Mouse (Mus musculus): ENCODE results near the gene Wdr92. TPM values are rescaled to one million over a fixed set of nuclear protein-coding genes. Genes with fewer than 3 reads are reported as not detected.

Wdr92 gene
- polyA plus RNA-seq, 1 experiment from 2014 or later: 7.9 TPM

DNA sequence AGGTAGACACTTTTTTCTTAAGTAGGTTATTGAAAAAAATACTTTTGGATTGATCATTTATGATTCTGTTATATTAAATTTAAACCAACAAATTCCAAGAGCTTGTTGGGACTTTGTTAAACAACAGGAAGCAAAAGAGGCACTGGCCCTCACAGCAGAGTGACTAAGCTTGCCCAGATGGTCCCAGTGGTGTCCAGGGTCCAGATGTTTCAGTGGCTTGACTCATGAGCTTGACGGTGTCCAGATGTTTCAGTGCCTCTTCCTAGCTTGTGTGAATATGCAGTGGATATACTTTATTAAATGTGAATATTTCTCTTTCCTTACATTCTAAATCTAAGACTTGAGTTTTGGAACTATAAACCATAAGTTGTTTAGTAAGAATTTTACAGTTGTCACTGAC is 86.9 kb downstream of the Wdr92 start:
- ATAC-seq (ENCODE audit: low read depth): no peak
- Histone ChIP-seq H3K9me3 (replicated peaks; ENCODE audit: control insufficient read depth, low read length) (no peaks in the 10 kb centered on the region), H3K4me3 (ENCODE audit: low read depth, low read length) (no peak overlapping the region), H3K9ac (ENCODE audit: low read depth, low read length) (no peak overlapping the region), H3K36me3 (ENCODE audit: control insufficient read depth, insufficient read depth) (0 out of 2 replicates have a peak, but pooled peaks cover 7% of the 10 kb centered on the region), H3K27me3 (ENCODE audit: control insufficient read depth, insufficient read depth, low read depth, low read length) (no peaks in the 10 kb centered on the region), H3K27ac (ENCODE audit: low read length) (no peak overlapping the region), H3K4me2 (ENCODE audit: low read depth, low read length) (no peak overlapping the region), H3K4me1 (ENCODE audit: control insufficient read depth, low read depth, low read length) (no peaks in the 10 kb centered on the region)
- WGBS (ENCODE audit: insufficient replicate concordance): 90% methylated on average over 1 of the region's 1 CpGs

DNA sequence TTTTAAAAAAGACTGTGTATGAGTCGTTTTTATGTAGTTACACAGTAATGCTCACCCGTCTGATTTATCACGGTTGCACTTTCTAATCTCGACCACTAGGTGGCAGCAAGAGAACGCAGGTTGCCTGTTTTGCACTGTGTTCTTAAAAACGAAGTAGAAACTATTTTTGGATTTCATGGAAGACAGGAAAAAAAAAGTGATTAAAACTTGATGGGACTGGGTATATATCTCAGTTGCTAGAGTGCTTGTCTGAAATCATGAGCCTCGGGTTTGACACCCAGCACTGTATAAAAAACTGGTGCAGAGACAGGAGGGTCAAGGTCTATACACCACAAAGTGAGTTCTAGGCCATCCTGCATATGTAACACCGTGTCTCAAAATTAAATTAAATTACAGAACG is 98.1 kb downstream of the Wdr92 start:
- no peak overlapping the region for H3K4me2 ChIP-seq (ENCODE audit: low read depth, low read length)
- no peak for ATAC-seq (ENCODE audit: low read depth)
- H3K4me3 ChIP-seq (ENCODE audit: low read depth, low read length): no peak overlapping the region
- no peak overlapping the region for H3K9ac ChIP-seq (ENCODE audit: low read depth, low read length)
- no peaks in the 10 kb centered on the region for H3K27me3 ChIP-seq (ENCODE audit: control insufficient read depth, insufficient read depth, low read depth, low read length)
- 10% methylated on average over 9 of the region's 9 CpGs for WGBS (ENCODE audit: insufficient replicate concordance)
- no peak overlapping the region for H3K27ac ChIP-seq (ENCODE audit: low read length)
- no peaks in the 10 kb centered on the region for H3K4me1 ChIP-seq (ENCODE audit: control insufficient read depth, low read depth, low read length)
- H3K36me3 ChIP-seq (ENCODE audit: control insufficient read depth, insufficient read depth): no peaks in the 10 kb centered on the region
- H3K9me3 ChIP-seq (replicated peaks; ENCODE audit: control insufficient read depth, low read length): no peaks in the 10 kb centered on the region

Other genes with a start within 250 kb of the Wdr92 start
- 1.5 and 1.9 TPM in 2 replicates for gene Fbxo48, start 230.7 kb upstream of the Wdr92 start, polyA plus RNA-seq (2015; fragmentation: Nextera tagmentation; extraction: Ambion mirVana)
- 2.9 and 3.0 TPM in 2 replicates for gene Cnrip1, start 130.5 kb upstream of the Wdr92 start, polyA plus RNA-seq (2015; fragmentation: Nextera tagmentation; extraction: Ambion mirVana)
- gene Plek, start 129.7 kb upstream of the Wdr92 start, polyA plus RNA-seq (2015; fragmentation: Nextera tagmentation; extraction: Ambion mirVana): 17.6 and 18.3 TPM in 2 replicates
- gene Ppp3r1, start 22.8 kb upstream of the Wdr92 start, polyA plus RNA-seq (2015; fragmentation: Nextera tagmentation; extraction: Ambion mirVana): 25.0 and 26.6 TPM in 2 replicates
- 21.5 and 28.5 TPM in 2 replicates for gene Pno1, start 29.5 kb downstream of the Wdr92 start, polyA plus RNA-seq (2015; fragmentation: Nextera tagmentation; extraction: Ambion mirVana)
- gene C1d, start 75.5 kb downstream of the Wdr92 start, polyA plus RNA-seq (2015; fragmentation: Nextera tagmentation; extraction: Ambion mirVana): 34.4 and 41.2 TPM in 2 replicates